Mouse (Mus musculus) natural killer cell, adult 2 months (primary cell): ENCODE results near the gene Pard3.
"Not testable (repeated sequence)": the region's sequence is repeated elsewhere in the genome, so short reads cannot be mapped to it uniquely, and the experiment has no call there.

Experiments
- DNase-seq, 2 experiments: peaks; one replicate each; pipeline ENCODE4 v3.0.0; 2022; ENCODE audit warnings: low spot score in 2 of 2

Pard3 gene

GRCm38 (mm10) chr8:127139154-127139553 lies 75.5 kb downstream of the Pard3 start:
- DNase-seq: no peak

DNA sequence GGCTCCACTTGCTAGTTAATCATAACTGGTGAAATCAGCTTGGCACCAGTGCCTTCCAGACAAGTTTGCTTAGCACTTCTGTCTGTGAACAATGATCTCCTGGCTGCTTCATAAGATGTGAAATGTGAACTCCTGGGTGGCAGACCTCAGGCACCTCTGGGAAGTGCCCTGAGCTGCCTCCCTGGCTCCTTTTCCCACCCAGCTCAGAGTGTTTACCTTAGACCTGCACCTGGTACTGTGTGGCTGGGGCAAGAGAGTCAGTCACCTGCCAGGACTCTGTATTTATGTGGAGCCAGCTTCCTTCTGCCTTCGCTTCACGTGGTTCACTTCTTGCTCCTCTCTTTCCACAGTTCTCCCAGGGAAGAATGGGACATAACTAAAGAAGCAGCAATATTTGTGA lies 77.3 kb downstream of the Pard3 start:
- DNase-seq: no peak

- no peak for DNase-seq
Measured at GRCm38 (mm10) chr8:127143641-127144040, 79.9 kb downstream of the Pard3 start.

DNA sequence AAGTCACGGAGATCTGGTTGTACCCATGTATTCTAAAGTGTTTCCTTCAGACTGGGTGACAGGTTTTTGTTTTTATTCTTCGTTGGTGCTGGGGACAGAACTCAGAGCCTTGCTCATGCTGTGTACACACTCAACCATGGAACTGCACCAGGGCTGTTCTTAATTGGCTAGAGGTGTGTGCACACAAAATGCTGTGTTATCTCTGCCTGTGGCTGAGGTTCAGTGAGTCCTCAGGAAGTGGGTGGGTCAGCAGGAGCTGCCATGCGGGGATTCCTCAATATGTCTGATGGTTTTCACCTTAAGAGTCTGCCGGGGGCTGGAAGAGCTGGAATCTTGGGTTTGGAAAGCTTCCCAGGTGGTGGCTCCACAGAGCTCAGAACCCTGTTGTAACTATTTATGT lies 80.9 kb downstream of the Pard3 start:
- DNase-seq: no peak

GRCm38 (mm10) chr8:127145135-127145534 lies 81.4 kb downstream of the Pard3 start:
- no peak for DNase-seq

DNA sequence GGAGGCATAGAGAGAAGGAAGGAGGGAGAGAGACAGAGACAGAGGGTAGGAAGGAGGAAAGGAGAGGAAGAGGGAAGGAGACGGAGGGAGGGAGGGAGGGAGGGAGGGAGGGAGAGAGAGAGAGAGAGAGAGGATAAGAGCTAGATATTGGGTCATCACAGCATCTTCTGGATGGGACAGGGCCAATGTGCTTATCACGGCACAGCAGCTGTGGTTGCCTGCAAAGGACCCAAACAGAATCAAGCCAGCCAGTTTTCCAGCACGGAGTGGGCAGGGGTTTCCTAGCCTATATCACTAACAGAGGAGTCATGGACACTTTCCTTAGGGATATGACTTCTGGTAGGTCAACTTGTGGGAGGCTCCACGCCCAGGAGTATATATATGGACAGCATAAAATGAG lies 82.4 kb downstream of the Pard3 start:
- no peak for DNase-seq

- no peak for DNase-seq
Measured at GRCm38 (mm10) chr8:127148821-127149220, 85.1 kb downstream of the Pard3 start.

DNA sequence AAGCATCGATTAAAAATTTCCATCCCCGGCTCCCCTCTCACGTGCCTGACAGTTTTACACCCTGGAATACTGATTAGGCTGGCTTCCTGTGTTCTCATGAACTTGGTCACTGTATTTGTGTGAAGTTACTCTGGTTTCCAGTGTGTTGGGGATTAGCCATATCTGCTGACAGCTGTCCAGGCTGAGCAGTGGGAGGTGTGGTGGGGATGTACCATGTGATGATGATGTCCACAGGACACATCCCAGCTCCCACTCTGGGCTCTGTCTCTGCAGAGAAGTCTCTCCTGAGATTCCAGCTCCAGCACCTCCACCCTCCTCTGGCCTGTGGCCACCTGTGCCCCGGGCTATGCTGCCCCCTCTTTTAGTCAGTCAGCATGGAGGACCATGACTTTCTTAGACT lies 87.0 kb downstream of the Pard3 start:
- DNase-seq: no peak

DNA sequence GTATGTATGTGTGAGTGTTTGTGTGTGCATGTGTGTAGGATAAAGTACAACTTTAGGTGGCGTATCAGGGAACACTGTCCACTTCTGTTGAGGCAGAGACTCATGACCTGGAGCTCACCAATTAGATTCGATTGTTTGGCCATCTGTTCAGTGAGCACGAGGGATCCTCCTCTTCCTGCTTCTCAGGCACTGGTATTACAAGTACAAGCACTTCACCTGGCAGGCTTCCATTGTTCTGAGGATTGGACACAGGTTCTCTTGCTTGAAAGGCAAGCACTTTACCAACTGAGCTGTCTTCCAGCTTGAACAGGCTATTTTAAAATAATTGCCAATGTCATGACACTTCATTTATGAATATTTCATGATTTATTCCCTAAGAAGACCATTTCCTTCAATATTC lies 88.0 kb downstream of the Pard3 start:
- DNase-seq: no peak

DNA sequence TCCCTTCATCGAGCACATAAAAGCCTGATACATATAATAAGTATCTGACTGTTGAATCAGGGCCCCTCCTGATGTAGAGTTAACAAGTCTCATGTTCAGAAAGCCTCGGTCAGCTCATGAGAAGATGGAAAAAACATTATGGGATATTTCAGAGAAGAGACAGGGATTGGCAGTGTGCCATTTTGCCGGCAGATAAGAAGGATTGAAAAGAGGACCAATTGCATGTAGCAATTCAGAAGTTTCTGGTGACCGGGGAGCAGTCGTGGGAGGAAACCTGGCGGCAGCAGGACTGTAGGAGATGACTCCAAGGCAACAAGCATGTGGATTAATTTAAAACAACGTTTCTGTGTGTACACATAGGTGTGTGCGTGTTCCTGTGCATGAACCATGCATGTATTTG lies 93.4 kb downstream of the Pard3 start:
- DNase-seq: no peak

GRCm38 (mm10) chr8:127159421-127159966 lies 95.8 kb downstream of the Pard3 start:
- DNase-seq: no peak

GRCm38 (mm10) chr8:127161854-127162253 lies 98.2 kb downstream of the Pard3 start:
- DNase-seq: no peak

GRCm38 (mm10) chr8:127162821-127163220 lies 99.1 kb downstream of the Pard3 start:
- DNase-seq: no peak

GRCm38 (mm10) chr8:127164326-127165280 lies 100.9 kb downstream of the Pard3 start:
- DNase-seq: no peak

GRCm38 (mm10) chr8:127168496-127168895 lies 104.8 kb downstream of the Pard3 start:
- no peak for DNase-seq

- no peak for DNase-seq
Measured at GRCm38 (mm10) chr8:127169361-127169760, 105.7 kb downstream of the Pard3 start.

DNA sequence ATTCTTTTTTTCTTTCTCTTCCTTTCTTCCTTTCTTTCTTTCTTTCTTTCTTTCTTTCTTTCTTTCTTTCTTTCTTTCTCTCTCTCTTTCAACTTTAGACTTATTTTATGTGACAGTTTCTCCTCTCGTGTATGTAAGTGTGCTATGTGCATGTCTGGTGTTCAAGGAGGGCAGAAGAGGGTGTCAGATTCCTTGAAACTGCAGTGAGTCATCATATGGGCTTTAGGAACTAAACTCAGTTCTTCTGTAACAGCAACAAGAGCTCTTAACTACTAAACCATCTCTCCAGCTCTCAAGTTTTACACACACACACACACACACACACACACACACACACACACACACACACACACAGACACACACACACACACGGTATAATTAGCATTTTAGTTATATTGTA lies 106.7 kb downstream of the Pard3 start:
- not testable (repeated sequence) for DNase-seq

DNA sequence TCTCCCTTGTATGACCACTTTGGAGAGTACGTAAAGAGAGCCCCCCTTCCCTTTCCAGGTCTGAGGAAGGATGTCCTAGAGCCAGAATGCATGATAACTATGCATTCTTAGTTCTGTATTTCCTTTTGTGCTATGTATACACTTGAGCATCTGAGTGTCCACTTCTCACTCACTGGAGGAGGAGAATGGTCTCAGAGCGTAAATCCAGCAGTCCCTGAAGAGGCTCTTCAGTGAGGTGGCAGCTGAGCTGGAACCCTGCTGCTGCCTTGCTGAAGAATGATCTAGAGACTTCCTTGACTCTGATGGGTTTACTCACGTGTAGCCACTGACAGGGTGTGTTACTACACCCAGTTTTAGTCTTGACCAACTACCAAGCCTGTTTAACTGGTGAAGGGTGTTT lies 107.2 kb downstream of the Pard3 start:
- no peak for DNase-seq

DNA sequence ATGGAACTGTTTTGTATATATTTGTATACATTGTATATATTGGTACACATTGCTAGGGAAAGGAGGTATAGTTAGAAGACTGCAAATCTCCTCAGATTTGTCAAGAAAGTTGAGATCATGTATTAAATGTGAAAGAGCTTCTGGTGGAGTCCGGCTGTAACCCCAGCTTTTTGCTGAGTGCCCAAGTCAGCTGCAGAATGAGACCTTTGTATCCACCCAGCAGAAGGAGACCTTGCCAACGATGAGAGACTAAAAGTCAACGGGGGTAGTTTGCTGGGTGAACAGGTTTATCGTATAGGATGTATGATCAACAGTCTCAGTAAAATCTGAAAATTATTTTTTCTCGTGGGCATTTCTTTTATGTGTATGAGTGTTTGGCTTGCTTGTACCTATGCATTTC lies 109.8 kb downstream of the Pard3 start:
- DNase-seq: no peak

- DNase-seq: no peak
Measured at GRCm38 (mm10) chr8:127174411-127174810, 110.7 kb downstream of the Pard3 start.

- no peak for DNase-seq
Measured at GRCm38 (mm10) chr8:127175160-127175836, 111.6 kb downstream of the Pard3 start.

DNA sequence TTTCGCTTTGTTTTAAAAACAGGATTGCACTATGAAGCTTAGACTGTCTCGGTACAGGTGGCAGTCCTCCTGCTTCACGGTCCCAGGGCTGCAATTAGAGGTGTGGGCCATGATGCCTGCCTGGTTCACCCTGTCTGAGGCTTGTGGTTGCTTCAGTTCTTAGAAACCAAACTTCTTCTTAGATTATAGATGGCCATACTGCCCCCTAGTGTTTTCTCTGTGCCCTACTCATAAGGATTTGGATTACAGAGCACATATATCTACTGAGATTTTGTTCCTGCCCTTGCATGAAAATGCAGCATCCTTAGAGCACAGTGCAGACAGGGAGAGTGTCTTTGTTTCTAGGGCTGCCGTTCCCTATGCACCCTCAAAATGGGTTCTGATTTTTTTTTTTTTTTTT lies 114.9 kb downstream of the Pard3 start:
- DNase-seq: no peak

GRCm38 (mm10) chr8:127181246-127181645 lies 117.6 kb downstream of the Pard3 start:
- DNase-seq: no peak
